Mouse (Mus musculus) kidney, adult 18-20 months (tissue): ENCODE measurements around the gene BB287469.
"Not testable (repeated sequence)": the region's sequence is repeated elsewhere in the genome, so short reads cannot be mapped to it uniquely, and the experiment has no call there.

Experiments used
- DNase-seq: peaks from one replicate; pipeline ENCODE4 v3.0.0; 2021

BB287469 gene

DNA sequence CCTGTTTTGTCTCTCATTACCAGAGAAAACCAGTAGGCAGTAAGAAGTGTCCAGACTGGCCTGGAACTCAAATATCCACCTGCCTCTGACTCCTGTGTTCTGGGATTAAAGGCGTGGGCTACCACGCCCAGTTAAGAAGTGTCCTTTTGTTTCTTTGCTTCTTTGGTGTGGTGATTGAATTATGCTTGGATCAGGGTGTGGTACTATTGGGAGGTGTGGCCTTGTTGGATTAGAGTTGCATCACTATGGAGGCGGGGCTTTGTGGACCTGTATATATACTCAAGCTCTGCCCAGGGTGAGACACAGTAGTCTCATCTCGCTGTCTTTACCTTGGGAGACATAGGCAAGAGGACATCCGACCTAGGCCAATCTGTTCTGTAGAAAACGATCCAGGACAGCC lies at the start of gene BB287469:
Gene BB287469 (plus strand): TSS at position 301 of the 400 bp plus-strand sequence.
- DNase-seq = not testable (repeated sequence)

DNA sequence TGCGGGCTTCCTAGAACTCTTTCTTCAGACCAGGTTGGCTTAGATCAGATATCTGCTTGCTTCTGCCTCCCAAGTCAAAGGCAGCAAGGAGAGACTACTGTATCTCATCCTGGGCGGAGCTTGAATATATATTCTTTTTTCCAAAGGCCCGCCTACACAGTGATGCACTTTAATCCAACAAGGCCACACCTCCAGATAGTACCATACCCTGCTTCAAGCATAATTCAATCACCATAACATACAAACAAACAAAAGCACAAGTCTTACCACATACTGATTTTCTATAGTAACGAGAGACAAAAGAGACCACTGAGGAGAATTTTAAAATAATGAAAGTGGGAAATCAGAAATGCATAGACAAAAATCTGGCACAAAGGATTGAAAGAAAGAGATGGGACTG lies 40.7 kb upstream of the BB287469 start, which contains the start of gene Gm21319:
Gene Gm21319 (minus strand): TSS at position 101 of the 400 bp plus-strand sequence.
- not testable (repeated sequence) for DNase-seq

DNA sequence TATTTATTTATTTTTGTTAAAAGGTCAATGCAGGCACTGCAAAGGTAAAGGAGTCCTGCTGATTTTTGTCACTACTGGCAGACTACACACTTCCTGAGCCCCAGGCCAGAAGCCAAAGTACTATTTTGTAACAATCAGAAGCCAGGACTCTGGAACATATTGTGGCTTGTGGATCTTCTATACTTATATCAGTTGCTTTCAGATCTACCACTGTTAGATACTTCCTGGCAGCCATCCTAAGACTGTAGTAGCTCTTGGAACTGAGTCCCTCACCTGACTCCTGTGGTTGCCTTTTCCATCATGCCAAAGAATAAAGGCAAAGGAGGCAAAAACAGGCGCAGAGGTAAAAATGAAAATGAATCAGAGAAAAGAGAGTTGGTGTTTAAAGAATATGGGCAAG lies 21.2 kb upstream of the BB287469 start, which contains the start of gene Gm21936:
Gene Gm21936 (plus strand): TSS at position 301 of the 400 bp plus-strand sequence.
- not testable (repeated sequence) for DNase-seq

DNA sequence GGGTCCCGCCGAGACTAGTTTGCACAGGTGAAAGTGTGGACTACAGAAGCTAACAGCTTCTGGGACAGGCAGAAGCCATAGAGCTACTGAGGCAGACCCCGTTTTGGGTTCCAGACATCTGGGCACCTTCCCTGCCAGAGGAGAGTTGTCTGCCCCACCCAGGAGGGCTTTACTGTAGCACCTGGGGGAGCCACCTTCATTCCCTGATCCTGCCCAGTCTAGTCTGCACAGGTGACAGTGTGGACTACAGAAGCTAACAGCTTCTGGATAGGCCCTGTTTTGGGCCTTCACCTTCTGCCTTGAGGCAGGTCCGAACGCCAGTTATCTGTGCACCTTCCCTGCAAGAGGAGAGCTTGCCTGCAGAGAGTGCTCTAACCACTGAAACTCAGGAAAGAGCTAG lies 18.4 kb upstream of the BB287469 start:
- not testable (repeated sequence) for DNase-seq

DNA sequence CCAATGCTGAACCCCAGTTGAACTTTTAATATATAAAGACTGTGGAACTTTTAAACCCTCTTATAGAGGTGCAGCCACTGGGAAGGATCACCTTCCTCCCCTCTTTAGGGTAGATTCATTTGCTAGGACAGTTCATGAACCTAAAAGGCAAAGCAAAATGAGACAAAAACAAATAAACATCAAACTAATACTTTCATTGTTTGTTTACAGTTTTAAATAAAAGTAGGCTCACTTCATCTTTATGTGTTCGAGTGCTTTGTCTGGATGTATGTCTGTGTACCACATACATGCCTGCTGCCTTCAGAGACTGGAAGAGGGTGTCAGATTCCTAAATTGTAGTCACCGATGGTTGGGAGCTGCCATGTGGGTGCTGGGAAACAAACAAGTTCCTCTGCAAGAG lies 25.9 kb downstream of the BB287469 start, which contains the start of gene Gm2001:
Gene Gm2001 (minus strand): TSS at position 101 of the 400 bp plus-strand sequence.
- DNase-seq = not testable (repeated sequence)

DNA sequence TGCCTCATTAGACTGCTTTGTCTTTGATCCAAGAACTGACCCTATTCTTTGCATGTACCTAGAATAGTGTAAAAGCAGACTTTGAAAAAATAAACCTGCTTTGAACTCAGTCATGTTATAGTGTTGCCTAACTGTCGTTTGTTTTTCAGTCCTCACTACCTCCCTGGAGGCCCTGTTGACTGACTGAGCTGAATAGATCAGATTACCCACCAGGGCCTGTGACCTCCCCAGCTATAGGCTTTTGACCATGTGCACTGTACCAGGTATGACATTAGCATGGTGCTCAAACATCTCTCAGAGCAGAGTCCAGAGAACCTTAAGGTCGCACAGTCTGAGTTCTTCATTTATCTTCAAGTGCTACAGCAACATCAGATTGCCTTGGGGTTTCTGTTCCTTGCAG lies 34.3 kb downstream of the BB287469 start:
- DNase-seq = not testable (repeated sequence)

DNA sequence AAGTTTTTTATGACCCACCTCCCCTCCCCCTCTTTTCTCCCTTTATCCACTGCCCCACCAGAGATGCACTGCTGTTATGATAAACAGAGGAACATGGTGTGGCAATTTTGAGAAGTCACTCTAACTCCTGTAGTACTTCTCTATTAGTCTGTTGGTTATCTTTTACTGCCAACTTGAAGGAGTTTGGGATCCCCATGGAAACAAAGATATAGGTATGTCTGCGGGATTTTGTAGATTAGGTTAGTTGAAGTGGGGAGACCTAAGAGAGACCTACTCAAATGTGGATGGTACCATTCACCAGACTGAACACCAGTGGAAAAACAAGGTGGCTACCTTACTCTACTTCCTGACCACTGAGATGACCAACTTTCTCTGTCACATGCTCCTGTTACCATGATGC lies 39.7 kb downstream of the BB287469 start:
- not testable (repeated sequence) for DNase-seq

DNA sequence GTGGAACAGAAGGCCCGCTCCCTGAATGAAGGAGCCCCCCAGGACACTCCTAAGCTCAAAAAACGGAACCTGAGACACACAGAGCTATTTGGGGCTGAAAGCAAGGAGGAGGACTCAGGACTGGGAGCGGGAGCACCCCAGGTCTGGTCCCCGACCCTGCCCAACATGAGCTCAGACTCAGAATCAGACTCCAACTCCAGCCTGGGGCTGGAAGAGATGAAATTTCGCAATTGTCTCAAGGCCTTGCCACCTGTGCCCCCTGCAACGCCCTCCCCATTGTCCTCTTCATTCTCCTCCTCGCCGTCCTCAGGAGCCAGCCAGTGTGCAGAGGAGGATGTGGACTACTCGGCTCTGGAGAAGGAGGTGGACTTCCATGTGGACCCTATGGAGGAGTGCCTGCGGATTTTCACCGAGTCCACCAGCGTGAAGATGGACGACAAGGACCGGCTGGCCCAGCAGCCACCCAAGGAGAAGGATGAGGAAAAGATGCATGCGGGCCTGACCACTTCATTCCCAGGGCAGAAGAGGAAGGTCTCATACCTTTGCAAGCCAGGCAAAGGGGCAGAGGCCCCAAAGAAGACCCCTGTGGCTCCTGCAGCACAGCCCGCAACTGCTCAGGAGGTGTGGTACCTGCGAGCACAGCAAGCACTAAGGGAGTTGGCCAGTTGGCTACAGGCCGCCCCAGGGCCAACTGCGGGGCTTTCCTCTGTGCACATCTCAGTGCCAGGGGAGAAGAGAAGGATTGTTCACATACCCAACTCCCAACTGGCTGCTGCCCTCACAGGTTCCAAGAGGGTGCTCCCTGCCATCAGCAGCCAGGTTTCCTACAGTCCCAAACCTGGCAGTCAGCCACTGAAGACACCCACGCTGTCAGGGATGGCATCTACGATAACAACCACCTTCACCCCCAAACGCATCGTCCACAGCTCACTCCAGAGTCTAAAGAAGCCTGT lies 45.6 kb downstream of the BB287469 start:
- not testable (repeated sequence) for DNase-seq

DNA sequence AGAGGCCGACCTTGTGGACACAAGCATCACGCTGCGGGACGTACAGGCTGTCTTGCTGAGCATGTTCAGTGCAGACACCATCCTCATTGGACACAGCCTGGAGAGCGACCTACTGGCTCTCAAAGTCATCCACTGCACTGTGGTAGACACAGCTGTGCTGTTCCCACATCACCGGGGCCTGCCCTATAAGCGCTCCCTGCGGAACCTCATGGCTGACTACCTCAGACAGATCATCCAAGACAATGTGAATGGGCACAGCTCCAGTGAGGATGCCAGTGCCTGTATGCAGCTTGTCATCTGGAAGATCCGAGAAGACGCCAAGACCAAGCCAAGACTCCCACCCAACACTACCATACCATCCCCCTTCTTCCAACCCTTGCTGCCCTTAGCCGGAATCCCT lies 47.3 kb downstream of the BB287469 start:
- DNase-seq = not testable (repeated sequence)

DNA sequence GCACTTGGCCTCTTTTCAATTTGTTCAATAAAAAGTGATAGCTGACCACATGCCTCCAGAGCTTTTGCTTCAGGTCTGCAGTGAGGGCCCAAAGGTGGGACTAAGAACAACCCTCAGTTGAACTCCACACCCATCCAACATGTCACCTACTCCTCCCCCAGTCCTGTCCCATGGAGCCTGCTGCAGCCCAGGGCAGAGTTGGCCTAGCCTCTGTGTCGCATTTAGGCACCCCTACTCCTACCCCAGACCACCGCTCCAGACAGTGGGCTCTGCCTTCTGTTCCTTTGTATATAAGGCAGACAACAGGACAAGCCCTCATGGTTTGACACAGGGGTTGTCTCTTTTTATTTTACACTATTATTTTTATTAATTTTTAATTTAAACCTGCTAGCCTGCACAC lies 47.7 kb downstream of the BB287469 start:
- DNase-seq = not testable (repeated sequence)
